Mouse (Mus musculus) cerebellum, postnatal 25 days (tissue): Measurements from ENCODE around the gene Kdm6b.
A peak's percentile ranks its signal among the peaks of the same experiment; 100 is the strongest.

Source experiments
- DNase-seq, 2 experiments: peaks; one replicate each; pipeline ENCODE4 v3.0.0; 2021; ENCODE audit warnings: mixed read lengths in 2 of 2

Kdm6b gene

DNA sequence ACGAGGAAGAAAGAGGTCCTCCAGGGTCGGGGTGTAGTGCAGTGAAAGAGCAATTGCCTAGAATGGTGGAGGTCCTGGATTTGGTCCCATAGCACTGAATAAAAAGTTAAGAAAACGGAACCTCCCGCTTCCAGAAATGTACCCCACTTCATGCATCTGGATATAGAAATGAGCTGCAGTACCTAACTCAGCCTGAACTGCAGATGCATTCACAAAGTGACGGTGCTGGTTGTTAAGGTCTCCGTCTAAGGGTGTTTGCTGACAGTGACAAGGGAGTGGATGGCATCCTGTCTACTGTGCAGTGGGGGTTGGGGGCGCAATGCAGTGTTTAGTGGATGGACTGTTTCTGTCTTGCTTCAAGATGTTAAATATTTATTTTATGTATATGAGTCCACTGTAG is 26.7 kb downstream of the Kdm6b start:
- DNase-seq = no peak

GRCm38 (mm10) chr11:69384979-69385378 is 28.5 kb downstream of the Kdm6b start:
- no peak for DNase-seq

DNA sequence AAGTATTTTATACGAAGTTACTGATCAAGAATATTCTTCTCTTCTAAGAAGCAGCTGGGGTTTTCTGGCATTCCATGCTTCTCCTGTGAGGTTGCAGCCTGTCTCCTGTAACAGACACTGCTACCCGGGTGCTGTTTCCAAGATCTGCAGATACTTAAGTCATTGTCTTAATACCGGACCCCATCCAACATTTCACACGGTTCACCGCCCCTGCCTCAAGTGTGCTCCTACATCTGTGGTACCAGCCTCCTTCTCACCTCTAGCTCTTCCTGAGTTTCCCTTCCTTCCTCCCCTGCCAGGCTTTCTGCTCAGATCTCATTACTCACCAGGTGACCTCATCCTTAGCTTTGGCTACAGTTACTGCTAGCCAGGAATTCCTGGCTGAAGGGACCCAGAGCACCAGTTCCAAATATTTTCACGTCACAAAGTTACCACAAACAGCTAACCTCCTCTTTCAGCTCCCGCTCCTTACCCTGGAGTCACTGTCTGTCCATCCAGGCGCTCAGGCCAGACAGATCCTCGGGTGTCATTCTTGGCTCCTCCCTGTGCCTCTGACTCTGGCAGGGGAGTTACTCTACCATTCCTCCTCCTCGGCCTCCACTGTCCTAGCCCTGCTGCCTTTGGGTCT is 30.9 kb downstream of the Kdm6b start:
- DNase-seq = peak; percentile 47 to 55

GRCm38 (mm10) chr11:69381356-69381755 is 32.1 kb downstream of the Kdm6b start:
- DNase-seq = peak; percentile 81 to 90

GRCm38 (mm10) chr11:69379600-69379999 is 33.9 kb downstream of the Kdm6b start:
- DNase-seq = no peak

- DNase-seq = no peak
These were observed 35.7 kb downstream of the Kdm6b start for GRCm38 (mm10) chr11:69377766-69378165.

DNA sequence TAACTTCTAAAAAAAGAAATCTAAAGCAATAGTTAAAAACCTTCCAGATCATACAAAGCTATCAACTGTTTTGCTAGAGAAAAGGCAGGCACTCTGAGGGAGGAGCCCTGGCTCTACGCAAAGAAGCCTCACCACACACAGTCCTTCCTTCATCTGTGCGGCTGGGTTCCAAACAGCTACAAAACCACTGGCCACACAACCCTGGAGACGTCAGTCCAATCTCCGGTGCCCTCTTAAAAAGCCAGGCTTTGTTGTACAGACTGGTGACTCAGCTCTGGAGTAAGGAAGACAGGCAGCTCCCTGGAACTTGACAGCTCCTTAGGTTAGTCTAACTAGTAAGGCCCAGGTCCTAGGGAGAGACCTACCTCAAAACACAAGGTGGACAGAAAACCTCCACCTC is 37.8 kb downstream of the Kdm6b start:
- no peak for DNase-seq

GRCm38 (mm10) chr11:69373223-69373965 is 40.1 kb downstream of the Kdm6b start:
- no peak for DNase-seq

GRCm38 (mm10) chr11:69372780-69373170 is 40.7 kb downstream of the Kdm6b start:
- peak in 1 of 2 experiments; percentile 44 for DNase-seq

GRCm38 (mm10) chr11:69372056-69372779 is 41.3 kb downstream of the Kdm6b start:
- peak; percentile 90 to 93 for DNase-seq

DNA sequence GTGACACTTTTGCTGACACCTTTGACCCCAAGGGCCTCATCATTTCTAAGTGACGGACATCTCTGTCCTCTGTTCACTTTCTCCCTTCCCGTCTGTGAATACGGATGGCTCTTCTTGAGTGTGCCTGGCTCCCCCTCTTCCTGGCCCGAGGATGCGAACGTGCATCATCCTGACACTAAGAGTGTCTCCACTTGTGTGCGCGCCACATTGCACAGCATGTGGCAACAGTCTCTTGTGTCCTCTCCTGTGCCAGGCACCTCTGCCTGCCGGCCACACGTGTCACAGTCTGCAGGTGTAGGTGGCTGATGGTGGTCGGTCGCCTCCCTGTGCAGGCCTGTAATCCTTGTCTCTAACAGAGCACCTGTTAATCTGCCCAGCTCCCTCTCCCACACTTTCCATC is 41.9 kb downstream of the Kdm6b start:
- DNase-seq = no peak

DNA sequence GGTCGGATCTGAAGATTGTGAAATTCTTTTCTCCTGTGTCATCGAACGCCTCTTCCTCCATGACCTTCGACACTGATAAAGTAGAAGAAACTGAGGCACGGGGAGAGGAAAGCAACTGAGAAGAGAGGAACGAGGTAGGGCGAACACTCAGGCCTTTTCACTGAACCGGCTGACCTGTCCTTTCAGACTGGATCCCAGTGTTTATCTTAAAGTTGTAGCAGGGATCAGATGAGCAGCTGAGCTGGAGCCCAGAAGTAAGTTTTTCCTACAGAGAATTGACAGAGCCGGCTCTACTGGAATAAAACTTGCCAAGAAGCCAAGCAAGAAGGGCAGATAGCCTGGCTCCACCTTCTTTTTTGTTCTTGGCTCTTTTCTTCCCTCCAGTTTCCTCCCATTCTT is 42.7 kb downstream of the Kdm6b start:
- no peak for DNase-seq

DNA sequence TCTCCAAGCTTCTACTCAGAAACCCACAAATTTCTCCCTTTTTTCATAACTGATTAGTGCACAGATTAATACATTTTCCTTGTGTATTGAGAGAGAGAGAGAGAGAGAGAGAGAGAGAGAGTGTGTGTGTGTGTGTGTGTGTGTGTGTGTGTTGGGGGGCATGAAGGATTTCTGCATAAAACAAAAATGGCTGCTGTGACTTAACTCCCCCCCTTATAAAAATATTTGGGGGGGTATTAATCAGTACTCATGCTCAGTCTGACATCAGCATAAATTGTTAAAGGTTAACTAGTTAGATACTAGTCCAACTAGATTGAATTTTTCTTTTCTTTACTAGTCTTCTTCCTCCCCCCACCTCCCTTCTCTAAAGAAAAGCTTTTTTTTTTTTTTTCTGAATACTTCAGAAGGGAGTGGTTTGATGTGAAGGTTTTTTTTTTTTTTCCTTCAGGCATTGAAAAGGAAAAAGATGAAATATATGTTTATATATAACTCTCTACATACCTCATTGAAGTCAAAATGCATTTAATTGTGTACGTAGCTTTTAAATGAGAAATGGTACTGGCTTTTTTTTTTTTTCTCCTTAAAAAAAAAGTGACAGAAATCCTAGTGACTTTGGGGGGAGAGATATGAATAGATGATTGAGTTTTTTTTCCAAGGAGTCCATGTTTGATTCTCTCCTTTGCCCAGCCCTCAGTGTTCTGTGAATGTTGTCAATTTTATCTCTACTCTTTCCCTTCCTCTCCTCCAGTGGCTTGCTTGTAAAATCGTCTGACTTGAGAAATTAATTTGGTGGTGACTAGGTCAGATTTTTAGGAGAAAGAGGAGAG is 43.3 kb downstream of the Kdm6b start:
- no peak for DNase-seq

DNA sequence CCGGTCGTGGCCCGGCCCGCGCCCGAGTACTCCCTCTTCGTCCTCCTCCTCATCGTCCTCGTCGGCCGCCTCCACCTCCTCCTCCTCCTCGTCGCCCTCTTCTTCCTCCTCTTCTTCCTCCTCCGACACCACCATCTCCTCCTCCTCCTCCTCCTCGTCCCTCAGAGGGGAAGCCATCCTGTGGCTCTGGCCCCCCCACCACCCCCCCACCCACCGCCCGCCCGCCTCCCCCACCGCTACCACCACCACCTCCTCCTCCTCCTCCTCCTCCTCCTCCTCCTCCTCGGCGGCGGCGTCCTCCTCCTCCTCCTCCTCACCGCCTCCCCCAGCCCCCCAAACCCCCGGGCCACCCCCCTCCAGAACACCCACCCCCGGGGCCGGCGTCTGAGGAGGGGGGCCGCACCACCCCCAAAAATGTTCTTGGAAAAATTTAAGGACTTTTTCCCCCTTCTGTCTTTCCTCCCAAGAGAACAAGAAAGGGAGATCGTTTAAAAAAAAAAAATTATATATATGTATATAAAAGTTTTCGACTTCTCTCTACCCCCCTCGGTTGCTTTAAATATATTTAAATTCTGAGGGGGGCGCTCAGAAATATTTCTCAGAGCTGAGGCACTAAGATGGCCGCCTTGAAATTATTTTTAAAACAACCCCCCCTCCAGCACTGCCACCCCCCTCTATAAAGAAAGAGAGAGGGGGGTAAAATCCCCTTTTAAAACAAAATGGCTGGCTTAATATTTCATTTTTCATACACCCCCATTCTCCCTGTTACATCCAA is 44.1 kb downstream of the Kdm6b start, which contains the start of gene Chd3:
TSS of gene Chd3 (minus strand) at position 192 of the 775 bp plus-strand sequence.
- DNase-seq = no peak

DNA sequence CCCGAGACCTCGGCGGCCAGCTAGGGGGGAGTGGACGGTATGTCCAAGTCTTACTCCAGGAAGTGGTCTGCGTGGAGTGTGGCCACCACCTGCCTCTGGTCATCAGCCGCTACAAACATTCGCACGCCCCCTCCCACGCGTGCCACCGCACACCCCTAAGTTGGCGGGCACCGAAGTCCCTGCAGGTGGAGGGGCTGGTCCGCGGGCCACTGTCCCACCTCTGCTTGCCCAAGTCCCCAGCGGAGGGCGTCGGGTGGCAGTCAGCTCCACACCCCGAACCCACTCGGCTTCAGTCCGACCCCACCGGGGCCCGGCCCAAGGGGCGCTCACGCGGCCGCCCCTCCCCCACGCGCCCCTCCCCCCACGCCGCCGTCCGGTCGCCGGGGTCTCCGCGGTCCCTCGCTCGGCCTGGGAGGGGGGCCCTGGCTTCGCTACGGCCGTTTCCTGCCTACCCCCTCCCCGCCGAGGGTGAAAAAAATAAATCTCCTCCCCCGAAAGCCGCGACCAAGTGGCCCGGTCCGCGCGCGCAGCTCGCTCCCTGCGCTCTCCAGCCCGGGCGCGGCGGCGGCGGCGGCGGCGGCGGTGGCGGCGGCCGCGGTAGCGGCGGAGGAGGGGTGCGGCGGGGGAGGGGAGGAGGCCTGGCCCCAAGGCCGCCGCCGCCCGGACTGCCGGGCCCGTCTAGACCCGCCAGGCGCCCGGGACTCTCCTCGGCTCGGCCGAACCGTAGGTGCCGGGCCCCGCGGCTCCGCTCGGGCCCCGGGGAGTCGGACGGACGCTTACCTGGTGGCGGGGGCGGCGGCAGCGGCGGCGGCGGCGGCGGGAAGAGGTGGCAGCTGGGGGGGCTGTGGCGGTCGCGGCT is 44.9 kb downstream of the Kdm6b start:
- DNase-seq = peak; percentile 72 to 78

- peak in 1 of 2 experiments; percentile 21 for DNase-seq
These were observed 45.7 kb downstream of the Kdm6b start for GRCm38 (mm10) chr11:69367616-69368355.

DNA sequence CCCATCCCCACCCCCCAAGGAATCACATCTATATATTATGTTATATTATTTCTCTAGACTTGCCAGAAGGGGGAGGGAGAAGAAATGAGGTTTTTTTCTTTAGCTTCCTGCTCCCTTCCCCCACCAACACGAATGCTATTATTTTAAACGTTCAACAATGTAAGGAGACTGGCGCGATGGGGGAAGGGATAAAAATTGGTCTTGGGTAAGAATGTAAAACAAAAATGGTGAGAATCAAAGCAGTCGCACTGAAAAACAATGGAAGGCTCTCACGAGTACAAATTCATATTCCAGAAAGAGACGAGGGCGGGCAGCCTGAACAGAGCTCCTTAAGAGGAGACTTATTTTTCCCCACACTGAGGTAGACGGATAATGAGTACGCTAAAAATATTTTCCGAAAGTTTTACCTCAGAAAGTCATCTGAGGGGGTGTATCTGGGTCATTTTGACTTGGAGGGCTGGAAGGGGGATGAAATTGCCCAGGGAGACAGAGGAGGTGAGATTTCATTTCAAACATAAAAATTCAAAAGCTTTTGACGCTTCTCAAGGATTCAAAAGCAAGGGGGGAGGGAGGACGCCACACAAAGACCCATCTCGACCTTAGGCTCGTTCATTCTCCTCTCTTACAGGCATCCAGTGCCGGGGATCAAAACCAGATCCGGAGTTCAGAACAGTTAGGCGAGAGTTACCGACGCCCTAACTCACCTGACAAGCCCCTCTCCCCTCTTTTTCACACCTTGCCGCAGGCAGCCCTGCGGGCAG is 46.4 kb downstream of the Kdm6b start:
- DNase-seq = peak in 1 of 2 experiments; percentile 20

- peak; percentile 79 to 89 for DNase-seq
These were observed 47.2 kb downstream of the Kdm6b start for GRCm38 (mm10) chr11:69366157-69366854.

- DNase-seq = no peak
These were observed 47.8 kb downstream of the Kdm6b start for GRCm38 (mm10) chr11:69365722-69366121.
